Mouse (Mus musculus) liver, postnatal 0 days (tissue): ENCODE measurements around the gene Vti1a. TPM values are rescaled to one million over a fixed set of nuclear protein-coding genes. Genes with fewer than 3 reads are reported as not detected.

ENCODE experiments used
- ATAC-seq: fragments of 200-750 bp; cut with Nextera tagmentation; 2 replicates; pipeline ENCODE4 v1.8.0; 2017; ENCODE audit warnings: mild to moderate bottlenecking, moderate library complexity
- DNase-seq: peaks from one replicate; pipeline ENCODE4 v3.0.0-alpha.2; 2016
- H3K27ac ChIP-seq: fragments of 300-500 bp; sonication (generic); 2 replicates; pipeline ENCODE4 v1.5.1; 2014; ENCODE audit warnings: antibody characterized with exemption, moderate library complexity, mild to moderate bottlenecking, low read depth
- H3K27me3 ChIP-seq: fragments of 300-500 bp; sonication (generic); 2 replicates; pipeline ENCODE4 v1.6.1; 2014; ENCODE audit warnings: low read length, control low read depth, mixed read lengths; ENCODE audit not compliant: insufficient read depth
- H3K36me3 ChIP-seq: fragments of 300-500 bp; sonication (generic); replicated peaks from 2 replicates; pipeline ENCODE4 v1.6.1; 2014; ENCODE audit warnings: mild to moderate bottlenecking, control low read depth, low read length, moderate library complexity, mixed read lengths; ENCODE audit not compliant: insufficient read depth
- H3K4me1 ChIP-seq: fragments of 300-500 bp; sonication (generic); 2 replicates; pipeline ENCODE4 v1.6.1; 2014; ENCODE audit warnings: antibody characterized with exemption, mild to moderate bottlenecking, control low read depth; ENCODE audit not compliant: insufficient read depth
- H3K4me2 ChIP-seq: fragments of 300-500 bp; sonication (generic); 2 replicates; pipeline ENCODE4 v1.6.1; 2014; ENCODE audit warnings: low read depth, mild to moderate bottlenecking, low read length, moderate library complexity, mixed read lengths
- H3K4me3 ChIP-seq: fragments of 300-500 bp; sonication (generic); 2 replicates; pipeline ENCODE4 v1.5.1; 2014; ENCODE audit warnings: low read depth, low read length
- H3K9ac ChIP-seq: fragments of 300-500 bp; sonication (generic); replicated peaks from 2 replicates; pipeline ENCODE4 v1.6.1; 2014; ENCODE audit warnings: mild to moderate bottlenecking, moderate library complexity
- H3K9me3 ChIP-seq: fragments of 300-500 bp; sonication (generic); 2 replicates; pipeline ENCODE4 v1.6.1; 2016; ENCODE audit warnings: mild to moderate bottlenecking, control low read depth, low read length, mixed read lengths
- CTCF ChIP-seq: sonication (generic); IDR thresholded peaks from 2 replicates; pipeline ENCODE4 v1.5.1; 2016; ENCODE audit warnings: antibody characterized with exemption, low read depth
- EP300 ChIP-seq: IDR thresholded peaks from 2 replicates; pipeline ENCODE4 v1.6.1; 2016; ENCODE audit warnings: antibody characterized with exemption, low read depth, mild to moderate bottlenecking
- WGBS: fragments of 180-500 bp; shearing (Covaris S2); extraction: QIAGEN DNeasy Blood & Tissue Kit; methylation state at CpG from one replicate; pipeline ENCODE4 v1.1.7; 2014; ENCODE audit not compliant: insufficient replicate concordance; 5-methylcytosine and 5-hydroxymethylcytosine counted together
- polyA plus RNA-seq: library from polyadenylated mRNA; unstranded; fragments of >200 nt; fragmentation: Nextera tagmentation; extraction: Ambion mirVana; gene quantifications from 2 replicates; pipeline ENCODE4 v1.2.1, GENCODE M21; 2015

Gene Vti1a
- polyA plus RNA-seq, 1 experiment from 2014 or later, result 10.5 TPM

DNA sequence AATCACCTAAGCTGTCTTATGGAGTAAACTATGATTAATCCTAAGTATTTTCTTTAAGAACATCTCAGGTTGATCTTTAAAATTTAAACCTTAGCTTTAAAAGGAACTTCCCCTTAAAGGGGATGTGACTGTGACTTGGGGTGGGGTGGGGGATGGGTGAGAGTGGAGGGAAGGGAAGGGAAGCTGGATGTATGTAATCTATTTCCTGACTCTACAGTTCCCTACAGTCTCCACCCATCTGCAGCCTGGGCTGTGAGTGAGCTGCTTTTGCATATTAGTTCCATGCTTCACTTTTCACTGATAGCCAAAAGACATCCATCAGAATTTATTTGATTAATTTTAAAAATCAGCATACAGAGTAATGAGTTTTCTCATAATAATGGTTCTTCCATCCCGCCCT is 16.7 kb upstream of the Vti1a start:
- H3K4me1 ChIP-seq, result no peaks in the 10 kb centered on the region; the same call in none of the 2 replicates
- H3K36me3 ChIP-seq, result peaks cover 77% of the 10 kb centered on the region
- TF ChIP-seq CTCF (no peak), EP300 (no peak)
- no peak overlapping the region for H3K4me2 ChIP-seq
- WGBS, result 84% methylated on average over 1 of the region's 1 CpGs
- H3K9me3 ChIP-seq, result no peaks in the 10 kb centered on the region
- ATAC-seq (no peak), DNase-seq (peak; percentile 33)
- no peaks in the 10 kb centered on the region for H3K27me3 ChIP-seq
- no peak overlapping the region for H3K9ac ChIP-seq
- H3K27ac ChIP-seq, result no peak overlapping the region
- no peak overlapping the region for H3K4me3 ChIP-seq

- Histone ChIP-seq H3K9ac (no peak overlapping the region), H3K4me2 (no peak overlapping the region), H3K9me3 (no peaks in the 10 kb centered on the region), H3K36me3 (peaks cover 68% of the 10 kb centered on the region), H3K27ac (no peak overlapping the region), H3K4me1 (no peaks in the 10 kb centered on the region; the same call in 1 of the 2 replicates), H3K4me3 (no peak overlapping the region), H3K27me3 (no peaks in the 10 kb centered on the region)
- TF ChIP-seq CTCF (no peak), EP300 (no peak)
- WGBS, result 82% methylated on average over 3 of the region's 3 CpGs
- ATAC-seq, result no peak
- DNase-seq, result no peak
Observed at GRCm38 (mm10) chr19:55300525-55300924, 15.6 kb upstream of the Vti1a start.

GRCm38 (mm10) chr19:55305024-55305423 is 11.1 kb upstream of the Vti1a start:
- H3K4me1 ChIP-seq, result no peaks in the 10 kb centered on the region
- H3K4me2 ChIP-seq, result no peak overlapping the region
- no peaks in the 10 kb centered on the region for H3K9me3 ChIP-seq
- H3K4me3 ChIP-seq, result no peak overlapping the region
- H3K9ac ChIP-seq, result no peak overlapping the region
- no peaks in the 10 kb centered on the region for H3K27me3 ChIP-seq
- DNase-seq (no peak), ATAC-seq (no peak)
- peaks cover 70% of the 10 kb centered on the region for H3K36me3 ChIP-seq
- no peak overlapping the region for H3K27ac ChIP-seq
- TF ChIP-seq EP300, result no peak
- TF ChIP-seq CTCF, result peak; percentile 48; the same call in 1 of the 2 replicates

GRCm38 (mm10) chr19:55311874-55312273 is 4.2 kb upstream of the Vti1a start:
- 84% methylated on average over 8 of the region's 8 CpGs for WGBS
- no peak for DNase-seq
- TF ChIP-seq EP300 (no peak), CTCF (no peak)
- Histone ChIP-seq H3K27me3 (no peaks in the 10 kb centered on the region), H3K9ac (no peak overlapping the region), H3K4me1 (peaks cover 14% of the 10 kb centered on the region; the same call in 1 of the 2 replicates), H3K36me3 (peaks cover 52% of the 10 kb centered on the region), H3K4me3 (no peak overlapping the region), H3K9me3 (no peaks in the 10 kb centered on the region), H3K4me2 (no peak overlapping the region), H3K27ac (no peak overlapping the region)
- ATAC-seq, result no peak

DNA sequence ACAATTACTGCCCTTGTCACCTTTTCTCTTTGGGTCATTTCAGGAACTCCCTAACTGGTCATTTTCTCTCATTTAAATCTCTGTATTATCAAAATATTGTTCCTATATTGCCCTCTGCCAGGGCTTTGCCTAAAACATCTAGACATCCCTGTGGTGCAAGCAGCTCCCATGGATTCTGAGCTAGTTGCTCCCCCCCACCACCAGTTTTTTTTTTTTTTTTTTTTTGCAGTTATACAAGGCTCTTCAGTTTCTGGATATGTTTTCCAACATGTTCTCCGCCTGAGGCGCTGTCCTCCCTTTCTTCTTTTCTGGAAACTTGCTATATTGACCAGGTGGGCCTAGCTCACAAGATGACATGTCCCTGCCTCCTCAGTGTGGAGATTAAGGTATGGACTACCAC is 2.4 kb upstream of the Vti1a start:
- 87% methylated on average over 2 of the region's 2 CpGs for WGBS

DNA sequence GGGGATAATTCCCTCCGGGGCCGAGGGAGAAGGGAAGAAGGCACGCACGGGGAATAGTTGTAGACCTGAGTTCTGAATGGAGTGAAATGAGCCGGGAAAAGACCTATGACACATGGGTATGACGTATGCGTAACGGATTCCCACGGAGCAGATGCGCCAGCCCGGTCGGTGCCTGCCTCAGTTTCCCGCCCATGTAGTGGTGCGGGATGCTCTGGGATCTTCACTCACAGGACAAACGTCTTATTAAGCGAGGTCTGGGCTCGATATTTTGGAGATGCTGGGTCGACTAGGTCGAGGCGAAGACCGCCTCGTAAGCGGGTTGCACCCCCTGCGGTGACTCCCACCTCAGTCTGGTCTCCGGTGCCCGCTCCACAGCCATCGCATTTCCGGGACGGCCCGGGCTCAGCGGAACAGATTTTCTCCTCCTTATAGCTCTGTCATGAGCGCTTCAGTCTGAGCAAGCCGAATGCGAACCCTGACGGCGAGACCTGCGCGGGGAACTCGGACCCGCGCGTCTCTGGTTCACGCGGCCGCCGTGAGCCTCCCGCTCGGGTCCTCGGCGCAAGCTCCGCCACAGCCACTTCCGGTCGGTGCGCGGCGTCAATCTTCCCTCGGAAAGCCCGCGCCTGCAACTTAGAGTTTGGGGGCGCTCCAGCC is 515 bp upstream of the Vti1a start, which contains the start of gene Zdhhc6:
TSS of gene Zdhhc6 (minus strand) at position 581 of the 657 bp plus-strand sequence.
- peak within 1 kb of the TSS; percentile 77 for H3K9ac ChIP-seq
- H3K4me2 ChIP-seq, result peak within 1 kb of the TSS; percentile 84
- no peak for TF ChIP-seq EP300
- no peak for TF ChIP-seq CTCF
- peak within 1 kb of the TSS; percentile 92 for H3K4me3 ChIP-seq
- no peaks in the 10 kb centered on the region for H3K27me3 ChIP-seq
- peak within 1 kb of the TSS; percentile 93 for H3K27ac ChIP-seq
- DNase-seq, result peak; percentile 89
- WGBS, result under 1% methylated on average over 60 of the region's 60 CpGs
- H3K4me1 ChIP-seq, result peaks cover 20% of the 10 kb centered on the region; the same call in 1 of the 2 replicates
- peak; percentile 81 for ATAC-seq
- H3K36me3 ChIP-seq, result peaks cover 22% of the 10 kb centered on the region
- H3K9me3 ChIP-seq, result no peaks in the 10 kb centered on the region

More for the DNA sequence above, 2.4 kb upstream of the Vti1a start:
- Histone ChIP-seq H3K4me2 (0 out of 2 replicates have a peak overlapping the region, but pooled peaks have one; percentile 15), H3K4me3 (no peak overlapping the region), H3K36me3 (peaks cover 40% of the 10 kb centered on the region), H3K27ac (no peak overlapping the region), H3K27me3 (no peaks in the 10 kb centered on the region), H3K9ac (no peak overlapping the region), H3K9me3 (no peaks in the 10 kb centered on the region), H3K4me1 (peaks cover 20% of the 10 kb centered on the region; the same call in 1 of the 2 replicates)
- ATAC-seq (no peak), DNase-seq (no peak)
- TF ChIP-seq EP300 (no peak), CTCF (no peak)
